Mouse (Mus musculus) thymus, postnatal 0 days (tissue): ENCODE measurements around the gene Cenpj. TPM values are rescaled to one million over a fixed set of nuclear protein-coding genes. Genes with fewer than 3 reads are reported as not detected.

Experiments used
- DNase-seq: peaks from one replicate; pipeline ENCODE4 v3.0.0-alpha.2; 2015; ENCODE audit warnings: low spot score
- polyA plus RNA-seq: library from polyadenylated mRNA; unstranded; fragments of >200 nt; fragmentation: Nextera tagmentation; extraction: Ambion mirVana; gene quantifications from 2 replicates; pipeline ENCODE4 v1.2.1, GENCODE M21; 2015

The Cenpj gene
- polyA plus RNA-seq, 1 experiment from 2014 or later, result 12.9 TPM

DNA sequence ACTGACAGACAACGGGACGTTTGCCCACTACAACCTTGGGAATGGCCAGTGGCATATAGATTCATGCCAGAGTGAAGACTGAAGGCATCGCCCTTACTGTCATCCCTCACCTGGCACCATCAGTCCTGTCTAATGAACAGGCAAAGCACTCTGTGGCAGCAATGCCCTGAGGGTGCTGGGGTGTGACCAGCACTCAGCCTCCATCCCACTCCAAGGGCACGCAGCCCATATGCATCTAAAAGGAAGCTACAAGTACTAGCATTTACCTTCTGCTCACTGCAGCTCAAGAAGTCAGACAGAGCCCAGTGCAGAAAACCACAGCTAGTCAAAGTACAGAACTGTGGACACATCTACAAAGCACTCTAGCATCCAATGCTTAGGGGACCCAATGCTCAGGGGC lies 29.7 kb downstream of the Cenpj start:
- DNase-seq, result no peak

DNA sequence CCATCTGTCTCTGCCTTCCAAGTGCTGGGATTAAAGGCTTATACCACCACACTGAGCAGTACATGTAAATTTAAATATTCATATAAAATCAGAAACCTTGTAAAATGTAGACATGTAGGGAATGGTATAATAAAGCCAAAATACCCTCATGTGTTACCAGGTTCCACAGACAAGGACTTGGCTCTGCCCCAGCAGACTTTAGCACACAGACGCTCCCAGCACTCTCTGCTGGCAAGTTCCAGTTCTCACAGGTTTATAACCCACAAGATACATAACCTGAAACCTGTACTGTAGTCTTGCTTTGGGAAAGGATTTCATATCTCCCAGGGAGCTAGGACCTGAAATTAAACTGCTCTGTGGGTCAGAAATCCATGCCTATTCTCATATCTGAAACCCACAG lies 30.3 kb downstream of the Cenpj start:
- no peak for DNase-seq

DNA sequence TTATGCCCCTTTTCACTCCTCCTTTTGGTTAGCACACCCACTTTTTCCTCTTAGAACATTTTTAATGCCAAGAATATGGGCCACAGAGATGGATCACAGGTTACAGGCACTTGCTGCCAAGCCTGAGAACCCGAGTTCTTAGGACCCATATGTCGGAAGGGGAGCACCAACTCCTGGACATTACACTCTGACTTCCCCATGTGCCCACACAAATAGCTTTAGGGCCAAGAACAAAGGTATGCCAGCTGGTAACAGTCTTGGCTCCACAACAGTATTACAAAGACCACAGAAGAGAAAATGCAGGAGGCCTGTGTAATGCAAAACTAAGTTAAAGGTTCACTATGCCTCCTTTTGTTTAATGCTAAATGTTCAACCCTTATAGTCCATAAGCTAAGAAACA lies 44.4 kb downstream of the Cenpj start:
- no peak for DNase-seq

DNA sequence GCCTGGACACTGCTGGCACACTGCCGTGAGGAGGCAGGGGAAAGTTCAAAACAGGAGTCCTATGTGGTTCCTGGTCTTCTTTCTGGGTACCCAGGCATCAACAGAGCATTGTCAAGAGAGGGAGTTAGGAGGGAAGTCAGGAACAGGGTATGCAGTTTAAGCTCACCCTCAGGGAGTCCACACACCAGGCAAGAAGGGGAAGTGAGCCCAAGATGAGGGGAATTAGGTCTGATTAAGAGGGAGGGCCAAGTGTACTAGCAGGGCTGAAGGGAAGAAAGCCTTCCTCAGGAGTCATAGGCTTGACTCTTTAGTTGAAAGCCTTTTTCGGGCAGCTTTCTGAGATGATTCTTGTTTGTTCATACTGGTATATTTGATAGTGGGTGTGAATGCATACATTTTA lies 60.5 kb downstream of the Cenpj start:
- no peak for DNase-seq

DNA sequence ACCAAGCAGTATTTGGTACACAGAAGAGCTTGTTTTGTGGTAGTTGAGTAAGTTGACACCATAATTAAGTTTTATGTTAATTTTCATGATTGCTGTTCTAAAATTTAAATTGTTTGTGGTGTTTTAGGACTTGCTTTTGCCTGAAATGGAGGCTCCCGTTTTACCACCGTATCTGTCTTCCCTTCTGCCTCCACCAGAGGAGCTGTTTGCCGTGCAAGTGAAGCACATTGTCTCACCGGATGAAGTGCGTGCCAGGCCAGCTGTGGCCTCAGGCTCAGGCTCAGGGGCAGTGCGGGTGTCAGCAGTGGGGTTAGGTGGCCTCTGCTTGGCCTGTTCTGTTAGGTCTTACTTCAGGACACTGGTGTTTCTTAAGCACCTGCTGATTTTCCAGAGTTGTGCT lies 63.1 kb downstream of the Cenpj start:
- no peak for DNase-seq

DNA sequence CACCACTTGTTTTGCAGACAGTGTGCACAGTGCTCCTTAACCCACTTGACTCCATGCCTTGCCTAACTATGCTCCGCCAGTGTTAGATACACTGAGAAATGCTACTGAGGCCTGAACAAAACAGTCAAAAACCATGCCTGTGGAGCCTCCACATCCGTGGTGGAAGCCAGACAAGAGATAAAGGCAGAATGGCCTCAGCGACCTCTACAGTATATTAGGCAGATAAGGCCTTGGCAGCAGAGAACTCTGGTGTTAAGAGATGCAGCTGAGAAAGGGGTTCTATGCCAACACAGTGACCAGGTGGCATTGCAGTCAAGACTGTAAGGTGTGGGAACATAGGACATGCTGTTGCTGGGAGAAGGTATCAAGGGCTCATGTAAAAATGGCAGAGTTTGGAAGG lies 68.5 kb downstream of the Cenpj start:
- no peak for DNase-seq

DNA sequence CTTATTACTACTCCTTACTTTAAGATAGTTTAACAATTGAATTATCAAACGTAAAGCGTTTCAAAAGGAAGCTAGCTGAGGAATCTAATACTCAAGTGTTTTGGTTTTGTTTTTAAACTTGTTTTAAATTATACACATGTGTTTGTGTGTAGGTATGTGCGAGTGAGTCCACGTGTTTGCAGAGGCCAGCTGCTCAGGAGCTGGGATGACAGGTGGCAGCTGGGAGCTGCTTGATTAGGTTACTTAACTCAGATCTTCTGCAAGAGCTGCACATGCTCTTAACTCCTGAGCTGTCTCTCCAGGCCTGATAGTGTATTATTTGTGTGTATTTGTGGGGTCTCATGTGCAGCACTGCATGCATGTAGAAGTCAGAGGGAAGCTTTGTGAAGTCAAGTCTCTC lies 72.8 kb downstream of the Cenpj start:
- no peak for DNase-seq

DNA sequence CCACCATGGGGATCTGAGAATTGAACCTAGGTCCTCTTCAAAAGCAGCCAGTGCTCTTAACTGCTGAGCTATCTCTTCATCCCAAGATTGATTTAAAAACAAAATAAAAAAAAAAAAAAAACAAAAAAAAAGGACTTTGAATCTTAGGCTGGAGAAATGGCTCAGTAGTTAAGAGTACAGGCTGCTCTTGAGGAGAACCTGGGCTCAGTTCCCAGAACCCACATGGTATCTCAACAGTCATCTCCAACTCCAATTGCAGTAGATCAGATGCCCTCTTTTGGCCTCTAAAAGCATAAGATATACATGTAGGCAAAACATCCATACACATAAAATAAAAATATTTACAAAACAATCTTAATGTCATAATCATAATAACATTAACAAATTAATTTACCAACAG lies 85.4 kb downstream of the Cenpj start:
- no peak for DNase-seq

Other genes with a start within 250 kb of the Cenpj start
- 0.10 and 0.26 TPM in 2 replicates for gene Atp12a, start 210.4 kb downstream of the Cenpj start, polyA plus RNA-seq
- gene Rnf17, start 172.8 kb downstream of the Cenpj start, polyA plus RNA-seq, result 0.42 and 0.92 TPM in 2 replicates
- 6.8 and 10.4 TPM in 2 replicates for gene Parp4, start 194 bp upstream of the Cenpj start, polyA plus RNA-seq
- 29.7 and 33.6 TPM in 2 replicates for gene Mphosph8, start 92.8 kb upstream of the Cenpj start, polyA plus RNA-seq
- 29.1 and 32.9 TPM in 2 replicates for gene Pspc1, start 202.9 kb upstream of the Cenpj start, polyA plus RNA-seq
- gene Zmym5, start 236.3 kb upstream of the Cenpj start, polyA plus RNA-seq, result 16.4 and 19.6 TPM in 2 replicates